Mouse (Mus musculus): ENCODE results near the gene Ndst2. TPM values are rescaled to one million over a fixed set of nuclear protein-coding genes. Genes with fewer than 3 reads are reported as not detected.

The Ndst2 gene
- polyA plus RNA-seq (2014; fragmentation: Nextera tagmentation; extraction: Ambion mirVana) = 18.7 and 19.1 TPM in 2 replicates

DNA sequence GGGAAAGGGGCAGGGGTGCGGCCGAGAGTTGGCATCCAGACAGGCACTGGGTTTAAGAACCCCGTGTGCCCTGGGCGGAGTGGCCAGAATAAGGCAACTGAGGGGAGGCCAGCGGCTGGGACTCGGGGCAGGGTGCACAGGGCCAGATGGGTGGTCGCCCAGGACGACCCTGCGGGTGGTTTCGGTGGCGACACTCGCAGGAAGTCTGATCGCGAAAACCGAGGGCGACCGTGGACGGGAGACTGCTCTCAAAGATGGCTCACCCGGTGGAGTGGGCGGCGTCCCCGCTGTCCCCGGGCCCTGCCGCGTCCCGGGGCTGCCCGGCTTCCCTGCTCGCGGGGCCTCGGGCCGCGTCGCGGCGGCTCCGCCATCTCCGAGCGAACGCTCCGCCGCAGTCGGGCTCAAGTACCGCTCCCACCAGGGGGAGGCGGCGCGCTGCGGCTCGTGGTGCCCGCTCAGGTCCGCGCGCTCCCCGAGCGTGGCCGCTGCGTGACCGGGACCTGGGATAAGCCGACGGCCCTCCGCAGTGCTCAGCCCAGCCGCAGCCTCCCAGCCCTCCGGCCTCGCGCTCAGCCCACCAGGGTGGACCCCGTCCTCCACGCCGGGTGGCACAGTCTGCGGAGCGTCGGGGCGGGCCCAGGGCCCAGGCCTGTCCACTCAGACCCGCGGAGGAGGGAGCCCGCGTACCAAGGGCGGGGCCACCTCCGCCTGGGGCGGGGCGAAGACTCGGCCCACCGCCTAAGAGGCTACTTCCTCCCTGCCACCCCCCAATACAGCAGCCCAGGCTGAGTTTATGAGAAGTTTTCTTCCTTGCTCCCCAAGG lies at the start of gene Ndst2:
Gene Ndst2 (minus strand): TSS at position 611 of the 823 bp plus-strand sequence.
- peaks cover 29% of the 10 kb centered on the region for H3K36me3 ChIP-seq (ENCODE audit: control insufficient read depth, insufficient read depth, low read length)
- peak within 1 kb of the TSS; percentile 71 for H3K4me2 ChIP-seq
- peak within 1 kb of the TSS; percentile 84 for H3K4me3 ChIP-seq (ENCODE audit: low read depth, low read length)
- H3K9me3 ChIP-seq (replicated peaks; ENCODE audit: control insufficient read depth, low read length) = no peaks in the 10 kb centered on the region
- peak; percentile 98 for ATAC-seq (replicated peaks; ENCODE audit: insufficient number of reproducible peaks, low FRiP score, low TSS enrichment)
- no peaks in the 10 kb centered on the region for H3K27me3 ChIP-seq (ENCODE audit: control insufficient read depth, insufficient read depth, low read length)
- H3K4me1 ChIP-seq (ENCODE audit: control insufficient read depth, insufficient read depth, low read length) = peaks cover 22% of the 10 kb centered on the region
- WGBS (ENCODE audit: insufficient replicate concordance) = under 1% methylated on average over 76 of the region's 81 CpGs
- H3K27ac ChIP-seq (ENCODE audit: low read depth, low read length) = peak within 1 kb of the TSS; percentile 89
- H3K9ac ChIP-seq (ENCODE audit: low read depth, low read length) = peak within 1 kb of the TSS; percentile 93

DNA sequence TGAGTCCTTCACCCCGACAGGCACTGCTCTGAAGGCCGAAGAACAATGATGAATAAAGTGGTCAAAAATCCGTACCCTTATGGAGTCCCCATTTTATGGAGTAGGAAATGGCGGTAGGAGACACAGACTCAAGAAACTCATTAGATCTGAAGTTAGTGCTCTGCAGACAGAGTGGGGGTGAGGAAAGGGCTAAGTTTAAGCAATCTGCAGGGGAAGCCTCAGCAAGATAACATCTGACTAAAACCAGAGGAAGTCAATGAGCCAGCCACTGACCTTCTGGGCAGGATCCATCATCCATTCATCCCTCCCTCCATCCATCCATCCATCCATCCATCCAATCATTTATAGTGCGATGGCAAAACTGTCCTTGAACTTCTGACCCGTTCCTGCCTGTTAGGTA lies 49.2 kb upstream of the Ndst2 start:
- H3K4me2 ChIP-seq = no peak overlapping the region
- H3K4me1 ChIP-seq (ENCODE audit: control insufficient read depth, insufficient read depth, low read length) = peaks cover 40% of the 10 kb centered on the region
- no peak overlapping the region for H3K4me3 ChIP-seq (ENCODE audit: low read depth, low read length)
- H3K9ac ChIP-seq (ENCODE audit: low read depth, low read length) = no peak overlapping the region
- no peaks in the 10 kb centered on the region for H3K27me3 ChIP-seq (ENCODE audit: control insufficient read depth, insufficient read depth, low read length)
- WGBS (ENCODE audit: insufficient replicate concordance) = 88% methylated on average over 6 of the region's 6 CpGs
- no peaks in the 10 kb centered on the region for H3K9me3 ChIP-seq (replicated peaks; ENCODE audit: control insufficient read depth, low read length)
- H3K27ac ChIP-seq (ENCODE audit: low read depth, low read length) = no peak overlapping the region
- ATAC-seq (replicated peaks; ENCODE audit: insufficient number of reproducible peaks, low FRiP score, low TSS enrichment) = no peak
- peaks cover 7% of the 10 kb centered on the region for H3K36me3 ChIP-seq (ENCODE audit: control insufficient read depth, insufficient read depth, low read length)

GRCm38 (mm10) chr14:20782860-20783259 lies 48.5 kb upstream of the Ndst2 start:
- H3K36me3 ChIP-seq (ENCODE audit: control insufficient read depth, insufficient read depth, low read length) = peaks cover 13% of the 10 kb centered on the region
- peaks cover 35% of the 10 kb centered on the region for H3K4me1 ChIP-seq (ENCODE audit: control insufficient read depth, insufficient read depth, low read length)
- H3K4me2 ChIP-seq = no peak overlapping the region
- ATAC-seq (replicated peaks; ENCODE audit: insufficient number of reproducible peaks, low FRiP score, low TSS enrichment) = no peak
- no peaks in the 10 kb centered on the region for H3K27me3 ChIP-seq (ENCODE audit: control insufficient read depth, insufficient read depth, low read length)
- no peak overlapping the region for H3K9ac ChIP-seq (ENCODE audit: low read depth, low read length)
- H3K27ac ChIP-seq (ENCODE audit: low read depth, low read length) = no peak overlapping the region
- H3K9me3 ChIP-seq (replicated peaks; ENCODE audit: control insufficient read depth, low read length) = no peaks in the 10 kb centered on the region
- no peak overlapping the region for H3K4me3 ChIP-seq (ENCODE audit: low read depth, low read length)
- WGBS (ENCODE audit: insufficient replicate concordance) = 68% methylated on average over 7 of the region's 7 CpGs

- no peak overlapping the region for H3K9ac ChIP-seq (ENCODE audit: low read depth, low read length)
- no peak overlapping the region for H3K4me3 ChIP-seq (ENCODE audit: low read depth, low read length)
- H3K27ac ChIP-seq (ENCODE audit: low read depth, low read length) = no peak overlapping the region
- ATAC-seq (replicated peaks; ENCODE audit: insufficient number of reproducible peaks, low FRiP score, low TSS enrichment) = no peak
- no peaks in the 10 kb centered on the region for H3K27me3 ChIP-seq (ENCODE audit: control insufficient read depth, insufficient read depth, low read length)
- H3K9me3 ChIP-seq (replicated peaks; ENCODE audit: control insufficient read depth, low read length) = no peaks in the 10 kb centered on the region
- WGBS (ENCODE audit: insufficient replicate concordance) = 86% methylated on average over 7 of the region's 8 CpGs
- no peak overlapping the region for H3K4me2 ChIP-seq
- H3K36me3 ChIP-seq (ENCODE audit: control insufficient read depth, insufficient read depth, low read length) = peaks cover 12% of the 10 kb centered on the region
- peaks cover 22% of the 10 kb centered on the region for H3K4me1 ChIP-seq (ENCODE audit: control insufficient read depth, insufficient read depth, low read length)
These were observed 45.9 kb upstream of the Ndst2 start for GRCm38 (mm10) chr14:20780217-20780616.

DNA sequence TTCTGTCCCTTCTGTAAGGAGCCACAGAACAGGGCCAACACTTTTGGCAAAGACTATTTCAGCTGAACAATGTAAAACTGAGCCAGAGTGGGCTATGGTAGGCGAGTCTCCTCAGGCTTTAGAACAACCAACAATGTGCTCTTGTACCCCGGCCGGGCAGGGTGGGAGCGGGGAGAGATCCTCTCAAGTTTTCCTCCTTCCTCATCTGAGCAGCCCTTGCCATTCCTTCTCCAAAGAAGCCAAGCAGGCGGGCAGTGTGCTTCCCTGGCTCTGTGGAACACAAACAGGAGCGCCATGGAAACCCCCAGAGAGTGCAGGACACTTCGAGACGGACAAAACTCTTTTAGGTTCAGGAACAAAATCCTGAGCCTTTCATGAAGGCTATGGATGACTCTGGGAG lies 44.1 kb upstream of the Ndst2 start:
- Histone ChIP-seq H3K27me3 (ENCODE audit: control insufficient read depth, insufficient read depth, low read length) (no peaks in the 10 kb centered on the region), H3K4me3 (ENCODE audit: low read depth, low read length) (no peak overlapping the region), H3K4me1 (ENCODE audit: control insufficient read depth, insufficient read depth, low read length) (peaks cover 18% of the 10 kb centered on the region), H3K36me3 (ENCODE audit: control insufficient read depth, insufficient read depth, low read length) (peaks cover 9% of the 10 kb centered on the region), H3K4me2 (no peak overlapping the region), H3K27ac (ENCODE audit: low read depth, low read length) (no peak overlapping the region), H3K9me3 (replicated peaks; ENCODE audit: control insufficient read depth, low read length) (no peaks in the 10 kb centered on the region), H3K9ac (ENCODE audit: low read depth, low read length) (no peak overlapping the region)
- WGBS (ENCODE audit: insufficient replicate concordance) = 94% methylated on average over 8 of the region's 8 CpGs
- no peak for ATAC-seq (replicated peaks; ENCODE audit: insufficient number of reproducible peaks, low FRiP score, low TSS enrichment)

- Histone ChIP-seq H3K9ac (ENCODE audit: low read depth, low read length) (no peak overlapping the region), H3K4me2 (no peak overlapping the region), H3K36me3 (ENCODE audit: control insufficient read depth, insufficient read depth, low read length) (peaks cover 13% of the 10 kb centered on the region), H3K27me3 (ENCODE audit: control insufficient read depth, insufficient read depth, low read length) (no peaks in the 10 kb centered on the region), H3K4me3 (ENCODE audit: low read depth, low read length) (no peak overlapping the region), H3K9me3 (replicated peaks; ENCODE audit: control insufficient read depth, low read length) (no peaks in the 10 kb centered on the region), H3K4me1 (ENCODE audit: control insufficient read depth, insufficient read depth, low read length) (peaks cover 24% of the 10 kb centered on the region), H3K27ac (ENCODE audit: low read depth, low read length) (0 out of 2 replicates have a peak overlapping the region, but pooled peaks have one; percentile 35)
- WGBS (ENCODE audit: insufficient replicate concordance) = 53% methylated on average over 6 of the region's 6 CpGs
- ATAC-seq (replicated peaks; ENCODE audit: insufficient number of reproducible peaks, low FRiP score, low TSS enrichment) = no peak
These were observed 41.3 kb upstream of the Ndst2 start for GRCm38 (mm10) chr14:20775661-20776060.

DNA sequence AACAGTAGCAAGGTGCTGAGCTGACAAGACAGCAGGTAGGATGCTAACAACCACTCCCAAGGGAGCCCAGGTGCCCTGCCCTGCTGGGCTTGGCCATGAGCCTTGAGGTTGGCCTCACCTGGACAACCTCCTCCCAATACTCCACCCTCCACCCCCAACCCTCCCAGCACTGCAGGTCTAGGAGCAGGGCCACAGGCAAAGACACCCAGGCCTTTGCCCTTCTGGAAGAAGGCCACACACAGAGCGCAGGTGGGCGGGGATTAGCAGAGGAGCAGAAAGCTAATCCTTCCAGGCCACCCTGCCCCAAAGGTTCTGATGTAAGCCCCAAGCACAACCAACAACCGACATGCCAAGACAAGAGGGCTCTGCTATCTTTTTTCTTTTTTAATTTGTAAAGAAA lies 39.0 kb upstream of the Ndst2 start:
- Histone ChIP-seq H3K36me3 (ENCODE audit: control insufficient read depth, insufficient read depth, low read length) (peaks cover 18% of the 10 kb centered on the region), H3K27ac (ENCODE audit: low read depth, low read length) (no peak overlapping the region), H3K4me1 (ENCODE audit: control insufficient read depth, insufficient read depth, low read length) (peaks cover 30% of the 10 kb centered on the region), H3K27me3 (ENCODE audit: control insufficient read depth, insufficient read depth, low read length) (no peaks in the 10 kb centered on the region), H3K4me3 (ENCODE audit: low read depth, low read length) (no peak overlapping the region), H3K4me2 (no peak overlapping the region), H3K9ac (ENCODE audit: low read depth, low read length) (0 out of 2 replicates have a peak overlapping the region, but pooled peaks have one; percentile 46), H3K9me3 (replicated peaks; ENCODE audit: control insufficient read depth, low read length) (no peaks in the 10 kb centered on the region)
- WGBS (ENCODE audit: insufficient replicate concordance) = 64% methylated on average over 3 of the region's 3 CpGs
- ATAC-seq (replicated peaks; ENCODE audit: insufficient number of reproducible peaks, low FRiP score, low TSS enrichment) = no peak

GRCm38 (mm10) chr14:20772808-20773207 lies 38.4 kb upstream of the Ndst2 start:
- WGBS (ENCODE audit: insufficient replicate concordance) = 44% methylated on average over 6 of the region's 6 CpGs
- no peak for ATAC-seq (replicated peaks; ENCODE audit: insufficient number of reproducible peaks, low FRiP score, low TSS enrichment)
- Histone ChIP-seq H3K27me3 (ENCODE audit: control insufficient read depth, insufficient read depth, low read length) (no peaks in the 10 kb centered on the region), H3K4me3 (ENCODE audit: low read depth, low read length) (no peak overlapping the region), H3K36me3 (ENCODE audit: control insufficient read depth, insufficient read depth, low read length) (peaks cover 12% of the 10 kb centered on the region), H3K4me1 (ENCODE audit: control insufficient read depth, insufficient read depth, low read length) (peaks cover 35% of the 10 kb centered on the region), H3K4me2 (no peak overlapping the region), H3K9ac (ENCODE audit: low read depth, low read length) (peak overlapping the region; percentile 34; the same call in 1 of the 2 replicates), H3K9me3 (replicated peaks; ENCODE audit: control insufficient read depth, low read length) (no peaks in the 10 kb centered on the region), H3K27ac (ENCODE audit: low read depth, low read length) (peak overlapping the region; percentile 29; the same call in 1 of the 2 replicates)

DNA sequence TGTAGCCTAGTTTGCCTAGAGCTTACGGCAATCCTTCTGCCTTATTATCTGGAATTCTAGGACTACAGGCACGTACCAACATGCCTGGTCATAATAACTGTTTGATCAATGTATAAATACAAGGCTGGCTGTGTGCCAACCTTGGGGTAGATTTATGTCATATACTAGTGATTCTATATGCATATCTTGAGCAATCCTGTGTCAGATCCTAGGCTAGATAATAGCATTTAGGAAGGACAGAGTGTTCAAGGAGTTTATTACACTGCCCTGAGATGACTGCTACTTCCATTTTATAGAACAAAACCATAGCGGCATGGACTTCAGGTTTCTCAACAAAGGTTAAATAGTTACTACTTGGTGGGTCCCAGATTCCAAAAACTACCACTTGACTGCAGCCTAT lies 37.6 kb upstream of the Ndst2 start:
- Histone ChIP-seq H3K9me3 (replicated peaks; ENCODE audit: control insufficient read depth, low read length) (no peaks in the 10 kb centered on the region), H3K27ac (ENCODE audit: low read depth, low read length) (no peak overlapping the region), H3K36me3 (ENCODE audit: control insufficient read depth, insufficient read depth, low read length) (peaks cover 9% of the 10 kb centered on the region), H3K9ac (ENCODE audit: low read depth, low read length) (no peak overlapping the region), H3K4me2 (no peak overlapping the region), H3K27me3 (ENCODE audit: control insufficient read depth, insufficient read depth, low read length) (no peaks in the 10 kb centered on the region), H3K4me3 (ENCODE audit: low read depth, low read length) (no peak overlapping the region), H3K4me1 (ENCODE audit: control insufficient read depth, insufficient read depth, low read length) (peaks cover 40% of the 10 kb centered on the region)
- ATAC-seq (replicated peaks; ENCODE audit: insufficient number of reproducible peaks, low FRiP score, low TSS enrichment) = no peak
- WGBS (ENCODE audit: insufficient replicate concordance) = 93% methylated on average over 3 of the region's 3 CpGs

Data from heart, embryonic 11.5 days (tissue).